Mouse (Mus musculus): Measurements from ENCODE around the gene Thada. TPM values are rescaled to one million over a fixed set of nuclear protein-coding genes. Genes with fewer than 3 reads are reported as not detected.
"Not testable (repeated sequence)": the region's sequence is repeated elsewhere in the genome, so short reads cannot be mapped to it uniquely, and the experiment has no call there.

Gene Thada
- total RNA-seq, 4 experiments from 2014 or later = 15.0 to 17.3 (median 15.6) TPM

- DNase-seq (ENCODE audit: low spot score in 2 of 2) = peak in 1 of 2 experiments; percentile 84
Measured at GRCm38 (mm10) chr17:84188374-84188961, 277.5 kb downstream of the Thada start.

GRCm38 (mm10) chr17:84187727-84188373 lies 278.2 kb downstream of the Thada start, which contains the start of gene Zfp36l2:
Gene Zfp36l2, minus strand, starts transcription at chr17:84187947.
- DNase-seq (ENCODE audit: low spot score in 2 of 2) = peak; percentile 69 to 86

- not testable (repeated sequence) for DNase-seq (ENCODE audit: low spot score in 2 of 2)
Measured at GRCm38 (mm10) chr17:84187264-84187663, 278.7 kb downstream of the Thada start.

GRCm38 (mm10) chr17:84186451-84187202 lies 279.4 kb downstream of the Thada start:
- DNase-seq (ENCODE audit: low spot score in 2 of 2) = no peak

- no peak for DNase-seq (ENCODE audit: low spot score in 2 of 2)
Measured at GRCm38 (mm10) chr17:84185581-84186450, 280.2 kb downstream of the Thada start.

- DNase-seq (ENCODE audit: low spot score in 2 of 2) = no peak
Measured at GRCm38 (mm10) chr17:84185011-84185411, 281.0 kb downstream of the Thada start.

- peak; percentile 30 to 76 for DNase-seq (ENCODE audit: low spot score in 2 of 2)
Measured at GRCm38 (mm10) chr17:84183291-84183781, 282.7 kb downstream of the Thada start.

- no peak for DNase-seq (ENCODE audit: low spot score in 2 of 2)
Measured at GRCm38 (mm10) chr17:84182311-84183271, 283.4 kb downstream of the Thada start.

GRCm38 (mm10) chr17:84181502-84182310 lies 284.3 kb downstream of the Thada start:
- no peak for DNase-seq (ENCODE audit: low spot score in 2 of 2)

- DNase-seq (ENCODE audit: low spot score in 2 of 2) = no peak
Measured at GRCm38 (mm10) chr17:84180715-84181501, 285.1 kb downstream of the Thada start.

GRCm38 (mm10) chr17:84179973-84180365 lies 286.0 kb downstream of the Thada start:
- DNase-seq (ENCODE audit: low spot score in 2 of 2) = no peak

- no peak for DNase-seq (ENCODE audit: low spot score in 2 of 2)
Measured at GRCm38 (mm10) chr17:84179026-84179972, 286.7 kb downstream of the Thada start.

GRCm38 (mm10) chr17:84177481-84177880 lies 288.5 kb downstream of the Thada start:
- no peak for DNase-seq (ENCODE audit: low spot score in 2 of 2)

- no peak for DNase-seq (ENCODE audit: low spot score in 2 of 2)
Measured at GRCm38 (mm10) chr17:84176446-84176845, 289.6 kb downstream of the Thada start.

- no peak for DNase-seq (ENCODE audit: low spot score in 2 of 2)
Measured at GRCm38 (mm10) chr17:84175196-84175595, 290.8 kb downstream of the Thada start.

GRCm38 (mm10) chr17:84167377-84167776 lies 298.6 kb downstream of the Thada start:
- no peak for DNase-seq (ENCODE audit: low spot score in 2 of 2)
